Mouse (Mus musculus) heart, embryonic 14.5 days (tissue): Measurements from ENCODE around the gene Olfr547. TPM values are rescaled to one million over a fixed set of nuclear protein-coding genes. Genes with fewer than 3 reads are reported as not detected.
A peak's percentile ranks its signal among the peaks of the same experiment; 100 is the strongest.

ENCODE experiments used
- ATAC-seq: fragments of 200-750 bp; cut with Nextera tagmentation; 2 replicates; pipeline ENCODE4 v1.8.0; 2017; ENCODE audit warnings: low read depth, moderate TSS enrichment; ENCODE audit not compliant: insufficient number of reproducible peaks, insufficient read depth, low FRiP score
- H3K27ac ChIP-seq, 2 experiments: fragments of 200-500 bp in 1 of 2; fragments of 300-500 bp in 1 of 2; sonication (generic) in 1 of 2; replicated peaks in 1 of 2; 2 replicates each; pipeline ENCODE4 v1.5.1; 2012 to 2014; ENCODE audit warnings: low read depth in 2 of 2, low read length in 2 of 2, control low read depth in 1 of 2, mild to moderate bottlenecking in 1 of 2, mixed read lengths in 1 of 2; ENCODE audit not compliant: control insufficient read depth in 1 of 2, insufficient read depth in 1 of 2
- H3K27me3 ChIP-seq: fragments of 300-500 bp; sonication (generic); 2 replicates; pipeline ENCODE4 v1.6.1; 2014; ENCODE audit warnings: mild to moderate bottlenecking, low read length, control low read depth; ENCODE audit not compliant: control insufficient read depth, insufficient read depth
- H3K36me3 ChIP-seq: fragments of 300-500 bp; sonication (generic); 2 replicates; pipeline ENCODE4 v1.6.1; 2014; ENCODE audit warnings: mild to moderate bottlenecking, control low read depth, low read length, mixed read lengths; ENCODE audit not compliant: control insufficient read depth, insufficient read depth
- H3K4me1 ChIP-seq, 2 experiments: fragments of 200-500 bp in 1 of 2; fragments of 300-500 bp in 1 of 2; sonication (generic) in 1 of 2; 2 replicates each; pipeline ENCODE4 v1.6.1; 2012 to 2014; ENCODE audit warnings: low read length in 2 of 2, control low read depth in 1 of 2, mixed read lengths in 1 of 2; ENCODE audit not compliant: control insufficient read depth in 2 of 2, insufficient read depth in 2 of 2
- H3K4me2 ChIP-seq: fragments of 300-500 bp; sonication (generic); 2 replicates; pipeline ENCODE4 v1.6.1; 2014; ENCODE audit warnings: mild to moderate bottlenecking, low read length
- H3K4me3 ChIP-seq, 2 experiments: fragments of 200-500 bp in 1 of 2; fragments of 300-500 bp in 1 of 2; sonication (generic) in 1 of 2; 2 replicates each; pipeline ENCODE4 v1.5.1; 2012 to 2014; ENCODE audit warnings: low read length in 2 of 2, mild to moderate bottlenecking in 2 of 2, control low read depth in 1 of 2, low read depth in 1 of 2, moderate library complexity in 1 of 2; ENCODE audit not compliant: control insufficient read depth in 1 of 2, insufficient read depth in 1 of 2
- H3K9ac ChIP-seq: fragments of 300-500 bp; sonication (generic); 2 replicates; pipeline ENCODE4 v1.6.1; 2014; ENCODE audit warnings: mild to moderate bottlenecking, low read length
- H3K9me3 ChIP-seq: fragments of 300-500 bp; sonication (generic); 2 replicates; pipeline ENCODE4 v1.6.1; 2016; ENCODE audit warnings: low read length, control low read depth; ENCODE audit not compliant: control insufficient read depth
- WGBS: fragments of 180-500 bp; shearing (Covaris S2); extraction: QIAGEN DNeasy Blood & Tissue Kit; methylation state at CpG from one replicate; pipeline ENCODE4 v1.1.7; 2014; 5-methylcytosine and 5-hydroxymethylcytosine counted together
- polyA plus RNA-seq: library from polyadenylated mRNA; unstranded; fragments of >200 nt; fragmentation: Nextera tagmentation; extraction: Ambion mirVana; gene quantifications from 2 replicates; pipeline ENCODE4 v1.2.1, GENCODE M21; 2014

Gene Olfr547
- polyA plus RNA-seq, 1 experiment from 2014 or later, result not detected

DNA sequence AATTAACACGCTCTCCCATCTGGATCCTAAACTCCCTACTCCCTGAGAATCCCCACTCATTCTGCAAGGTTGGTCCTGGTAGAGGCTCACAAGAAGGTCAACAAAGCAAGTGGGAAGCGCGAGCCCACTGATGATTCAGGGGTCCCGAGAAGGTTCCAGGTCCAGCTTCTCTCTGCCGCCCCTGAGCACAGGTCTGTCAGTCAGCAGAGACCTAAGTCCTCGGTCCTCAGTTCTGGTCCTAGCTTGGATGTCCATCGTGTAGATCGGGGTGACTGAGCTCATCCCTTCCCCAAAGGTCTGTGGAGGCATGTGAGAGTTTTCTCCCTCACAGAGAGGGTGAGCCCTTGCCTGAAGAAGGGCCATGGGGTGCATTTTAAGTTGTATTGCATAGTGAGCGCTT lies 26.5 kb upstream of the Olfr547 start:
- Histone ChIP-seq H3K4me2 (no peak overlapping the region), H3K27ac (no peak overlapping the region), H3K9ac (no peak overlapping the region), H3K27me3 (peaks cover 4% of the 10 kb centered on the region; the same call in 1 of the 2 replicates), H3K36me3 (no peaks in the 10 kb centered on the region), H3K4me3 (no peak overlapping the region), H3K9me3 (no peaks in the 10 kb centered on the region), H3K4me1 (no peaks in the 10 kb centered on the region)
- 81% methylated on average over 9 of the region's 9 CpGs for WGBS
- no peak for ATAC-seq

GRCm38 (mm10) chr7:102508666-102509065 lies 25.9 kb upstream of the Olfr547 start:
- H3K27me3 ChIP-seq, result peaks cover 4% of the 10 kb centered on the region; the same call in 1 of the 2 replicates
- WGBS, result 81% methylated on average over 6 of the region's 6 CpGs
- ATAC-seq, result no peak

DNA sequence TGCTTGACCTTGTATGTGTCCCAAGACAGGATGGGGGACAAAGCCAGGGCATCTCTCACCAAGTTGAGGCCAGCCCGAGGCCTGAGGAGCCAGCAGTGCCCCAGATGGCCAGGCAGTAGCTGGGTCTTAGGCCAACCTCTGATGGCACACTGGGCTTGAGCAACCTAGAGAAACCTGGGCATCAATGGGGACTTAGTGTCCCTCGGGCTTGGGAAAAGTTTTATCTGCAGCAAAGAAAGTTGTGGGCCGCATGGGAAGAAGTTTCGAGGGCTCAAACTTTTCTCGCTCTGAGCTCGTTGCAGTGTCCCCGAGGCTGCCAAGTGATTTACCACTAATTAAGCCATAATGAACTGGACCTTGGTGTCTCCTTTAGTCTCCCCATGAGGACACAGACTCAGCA lies 24.8 kb upstream of the Olfr547 start:
- H3K4me2 ChIP-seq, result no peak overlapping the region
- WGBS, result 92% methylated on average over 7 of the region's 7 CpGs

More at GRCm38 (mm10) chr7:102508666-102509065, 25.9 kb upstream of the Olfr547 start:
- H3K4me2 ChIP-seq, result no peak overlapping the region
- no peak overlapping the region for H3K9ac ChIP-seq
- no peak overlapping the region for H3K27ac ChIP-seq
- H3K36me3 ChIP-seq, result no peaks in the 10 kb centered on the region
- no peaks in the 10 kb centered on the region for H3K4me1 ChIP-seq
- no peaks in the 10 kb centered on the region for H3K9me3 ChIP-seq
- H3K4me3 ChIP-seq, result no peak overlapping the region

DNA sequence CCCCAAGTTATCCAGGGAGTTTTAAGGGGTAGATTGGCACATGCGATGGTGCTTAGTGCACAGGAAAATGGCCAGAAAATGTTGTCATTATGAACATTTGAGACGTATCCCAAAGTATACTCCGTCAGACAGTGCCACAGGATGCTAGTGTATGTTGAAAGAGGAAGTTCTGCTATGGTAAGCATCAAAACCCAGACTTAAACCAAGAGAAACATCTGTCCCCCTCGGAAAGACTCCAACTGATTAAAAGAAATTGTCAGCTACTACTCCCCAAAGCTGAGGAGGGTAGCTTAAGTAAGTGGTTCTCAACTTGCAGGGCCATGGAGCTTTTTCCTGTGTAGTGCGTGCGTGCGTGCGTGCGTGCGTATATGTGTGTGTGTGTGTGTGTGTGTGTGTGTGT lies 22.6 kb upstream of the Olfr547 start:
- Histone ChIP-seq H3K36me3 (no peaks in the 10 kb centered on the region), H3K4me3 (no peak overlapping the region), H3K4me2 (no peak overlapping the region), H3K27me3 (peaks cover 13% of the 10 kb centered on the region; the same call in 1 of the 2 replicates), H3K27ac (no peak overlapping the region), H3K4me1 (peaks cover 2 to 8% of the 10 kb centered on the region in 2 experiments; a peak in 3 of 4 replicates), H3K9ac (no peak overlapping the region), H3K9me3 (no peaks in the 10 kb centered on the region)
- ATAC-seq, result no peak
- WGBS, result 86% methylated on average over 10 of the region's 10 CpGs

More for the DNA sequence above, 24.8 kb upstream of the Olfr547 start:
- Histone ChIP-seq H3K9ac (no peak overlapping the region), H3K4me1 (no peaks in the 10 kb centered on the region), H3K27me3 (peaks cover 13% of the 10 kb centered on the region; the same call in 1 of the 2 replicates), H3K36me3 (no peaks in the 10 kb centered on the region), H3K4me3 (no peak overlapping the region), H3K27ac (no peak overlapping the region), H3K9me3 (no peaks in the 10 kb centered on the region)
- no peak for ATAC-seq

DNA sequence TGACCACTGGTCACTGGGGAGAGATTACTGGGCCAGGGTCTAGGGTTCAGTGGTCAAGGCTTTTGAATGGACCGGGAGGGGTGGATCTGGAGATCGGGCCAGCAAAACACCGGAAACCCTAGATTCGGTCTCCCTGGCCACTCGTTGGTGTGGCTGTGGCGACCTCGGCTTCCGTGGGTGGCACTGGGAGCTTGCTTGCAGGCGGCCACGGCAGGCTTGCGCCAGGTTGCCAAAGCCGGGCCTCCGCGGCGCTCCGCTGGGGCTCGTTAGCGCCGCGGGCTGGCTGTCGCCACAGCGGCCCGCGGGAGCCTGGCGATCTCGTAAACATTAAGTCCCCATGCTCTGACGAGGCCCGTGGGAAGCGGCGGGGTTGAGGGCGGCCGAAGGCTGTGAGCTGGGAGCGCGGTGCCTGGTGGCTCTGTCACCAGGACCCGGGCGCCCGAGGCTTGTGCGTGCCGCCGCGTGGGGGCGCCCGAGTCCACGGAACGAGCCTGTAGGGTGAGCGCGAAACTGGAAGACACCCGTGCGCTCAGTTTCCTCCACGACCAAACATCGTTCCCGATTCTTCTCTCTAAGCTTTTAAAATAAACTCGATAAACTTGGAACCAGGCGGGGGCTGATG lies 21.6 kb upstream of the Olfr547 start:
- Histone ChIP-seq H3K4me2 (peak overlapping the region; percentile 94), H3K36me3 (no peaks in the 10 kb centered on the region), H3K27me3 (peaks cover 13% of the 10 kb centered on the region; the same call in 1 of the 2 replicates), H3K4me3 (peak overlapping the region; percentile 50 to 53), H3K9ac (peak overlapping the region; percentile 80), H3K27ac (no peak overlapping the region), H3K4me1 (peaks cover 2 to 8% of the 10 kb centered on the region in 2 experiments; a peak in 3 of 4 replicates), H3K9me3 (no peaks in the 10 kb centered on the region)
- peak; percentile 87; the same call in 1 of the 2 replicates for ATAC-seq
- WGBS, result 2% methylated on average over 54 of the region's 54 CpGs

DNA sequence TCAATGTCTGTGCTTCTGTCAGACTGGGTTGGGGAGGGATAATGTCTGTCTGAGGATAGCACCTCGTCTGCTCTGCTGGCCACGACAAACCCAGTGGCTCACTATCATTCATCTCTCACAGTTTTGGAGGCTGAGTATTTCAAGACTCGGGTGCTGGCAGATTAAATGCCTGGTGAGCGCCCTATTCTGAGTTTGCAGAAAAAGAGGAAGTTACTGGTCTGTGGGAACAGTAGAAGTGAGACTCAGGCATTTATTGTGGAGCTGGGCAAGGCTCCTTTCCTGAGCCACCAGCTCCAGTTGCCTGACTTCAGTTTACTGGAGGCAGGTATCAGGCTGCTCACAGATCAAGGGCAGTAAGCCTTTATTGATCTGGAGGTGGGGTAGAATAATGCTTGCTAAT lies 20.4 kb upstream of the Olfr547 start:
- no peak for ATAC-seq
- H3K9me3 ChIP-seq, result no peaks in the 10 kb centered on the region
- H3K9ac ChIP-seq, result no peak overlapping the region
- H3K4me2 ChIP-seq, result no peak overlapping the region
- H3K36me3 ChIP-seq, result no peaks in the 10 kb centered on the region
- 39% methylated on average over 4 of the region's 4 CpGs for WGBS
- H3K27ac ChIP-seq, result no peak overlapping the region
- peaks cover 13% of the 10 kb centered on the region; the same call in 1 of the 2 replicates for H3K27me3 ChIP-seq
- peaks cover 2 to 8% of the 10 kb centered on the region in 2 experiments; a peak in 3 of 4 replicates for H3K4me1 ChIP-seq
- H3K4me3 ChIP-seq, result no peak overlapping the region

DNA sequence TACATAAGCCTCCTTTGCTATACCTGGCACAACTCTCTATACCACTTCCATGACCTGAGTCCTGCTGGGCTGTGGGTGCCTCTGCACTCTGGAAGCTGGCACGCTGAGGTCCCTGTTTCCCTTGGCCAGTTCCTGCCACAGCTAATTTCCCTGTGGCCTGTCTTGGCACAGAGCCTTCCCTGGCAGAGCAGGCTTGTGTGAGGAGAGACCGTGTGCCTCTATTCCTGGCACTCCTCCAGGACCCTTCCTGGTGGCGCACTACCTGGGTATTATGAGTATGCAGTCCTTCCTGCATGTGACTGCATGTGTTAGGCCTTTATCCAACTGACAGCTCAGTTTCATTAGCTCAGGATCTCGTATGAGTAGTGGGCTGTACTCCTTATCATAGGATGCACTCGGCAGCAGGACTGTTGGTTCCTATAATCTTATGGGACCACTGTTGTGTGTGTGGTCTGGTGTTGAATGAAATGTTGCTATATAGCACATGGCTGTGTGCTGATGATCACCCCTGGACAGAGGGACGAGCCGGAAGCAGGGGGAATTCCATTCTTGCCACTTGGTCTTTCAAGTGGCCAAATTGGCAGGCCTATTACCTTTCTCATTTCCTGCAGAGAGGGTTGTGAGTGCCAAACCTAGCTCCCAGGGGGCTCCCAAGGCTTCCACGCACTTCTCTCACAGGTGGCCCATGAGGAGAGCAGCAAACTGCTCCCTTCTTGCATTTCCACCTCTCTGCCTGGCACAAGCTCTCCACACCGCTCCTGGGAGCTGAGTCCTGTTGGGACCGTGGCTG lies 18.1 kb upstream of the Olfr547 start:
- Histone ChIP-seq H3K9me3 (no peaks in the 10 kb centered on the region), H3K27me3 (peaks cover 13% of the 10 kb centered on the region; the same call in 1 of the 2 replicates), H3K9ac (no peak overlapping the region), H3K36me3 (no peaks in the 10 kb centered on the region), H3K4me1 (peaks cover 2 to 8% of the 10 kb centered on the region in 2 experiments; a peak in 3 of 4 replicates), H3K27ac (no peak overlapping the region), H3K4me3 (no peak overlapping the region), H3K4me2 (no peak overlapping the region)
- WGBS, result 49% methylated on average over 10 of the region's 10 CpGs
- ATAC-seq, result no peak
